ENCODE assay signal across 26 mouse cellular contexts in genomic region chr12:37244876-37245275, GRCm38 (mm10). TPM values are rescaled to one million over a fixed set of nuclear protein-coding genes. Genes with fewer than 3 reads are reported as not detected.
DNase-seq lines count a peak whose midpoint lies in the region; ATAC-seq and TF ChIP-seq lines count a peak whose summit lies in the region.
"Had no signal": no experiment of that assay in that cellular context is flagged by ENCODE, and none has a peak within 500 bp of the region (broad histone marks: within the 10 kb centered on the region; RNA-seq: fewer than 3 reads in every experiment).

No protein-coding gene starts in this region.

- no peak for ATAC-seq in heart, embryonic 11.5 days (replicated peaks; ENCODE audit: insufficient number of reproducible peaks, low FRiP score, low TSS enrichment)
- no peak for ATAC-seq in limb, embryonic 14.5 days (ENCODE audit: low FRiP score, low read depth)
- no peak for ATAC-seq in frontal cortex, adult (ENCODE audit: low TSS enrichment)
- ATAC-seq: forebrain, postnatal 0 days; hindbrain, embryonic 16.5 days; intestine, embryonic 16.5 days; liver, postnatal 0 days; lung, postnatal 0 days; midbrain, embryonic 16.5 days; Patski had no signal

- TF ChIP-seq POLR2A in limb, embryonic 14.5 days (IDR thresholded peaks at IDR 0.05; ENCODE audit: borderline replicate concordance, extremely low read depth, insufficient read depth, insufficient read length) = no peak

- no peaks in the 10 kb centered on the region for H3K36me3 ChIP-seq in heart, embryonic 11.5 days (ENCODE audit: control insufficient read depth, insufficient read depth, low read length)
- H3K36me3 ChIP-seq in limb, embryonic 14.5 days (ENCODE audit: control insufficient read depth, insufficient read depth, low read length) = no peaks in the 10 kb centered on the region
- no peaks in the 10 kb centered on the region for H3K36me3 ChIP-seq in limb, embryonic 10.5 days
- H3K36me3 ChIP-seq: heart, embryonic 13.5 days had no signal

- no peaks in the 10 kb centered on the region for H3K9me3 ChIP-seq in heart, embryonic 11.5 days (replicated peaks; ENCODE audit: control insufficient read depth, low read length)
- H3K9me3 ChIP-seq in limb, embryonic 14.5 days (ENCODE audit: control insufficient read depth, low read length) = no peaks in the 10 kb centered on the region
- no peaks in the 10 kb centered on the region for H3K9me3 ChIP-seq in limb, embryonic 10.5 days (replicated peaks)
- H3K9me3 ChIP-seq: heart, embryonic 13.5 days had no signal

- H3K9ac ChIP-seq in heart, embryonic 11.5 days (ENCODE audit: low read depth, low read length) = no peak overlapping the region
- no peak overlapping the region for H3K9ac ChIP-seq in limb, embryonic 14.5 days (ENCODE audit: low read depth, low read length, severe bottlenecking)
- H3K9ac ChIP-seq: forebrain, postnatal 0 days; heart, embryonic 13.5 days; liver, postnatal 0 days had no signal

- no peak overlapping the region for H3K4me3 ChIP-seq in heart, embryonic 11.5 days (ENCODE audit: low read depth, low read length)
- no peak overlapping the region for H3K4me3 ChIP-seq in limb, embryonic 14.5 days (replicated peaks; ENCODE audit: low read length)
- no peak overlapping the region for H3K4me3 ChIP-seq in limb, embryonic 10.5 days
- H3K4me3 ChIP-seq: heart, embryonic 13.5 days had no signal

- no peaks in the 10 kb centered on the region for H3K4me1 ChIP-seq in heart, embryonic 11.5 days (ENCODE audit: control insufficient read depth, insufficient read depth, low read length)
- 0 out of 2 replicates have a peak, but pooled peaks cover 5% of the 10 kb centered on the region for H3K4me1 ChIP-seq in limb, embryonic 14.5 days (ENCODE audit: control insufficient read depth, insufficient read depth, low read length)
- no peaks in the 10 kb centered on the region; the same call in 1 of the 2 replicates for H3K4me1 ChIP-seq in limb, embryonic 10.5 days
- H3K4me1 ChIP-seq: heart, embryonic 13.5 days had no signal

- H3K27ac ChIP-seq in heart, embryonic 11.5 days (ENCODE audit: low read depth, low read length) = no peak overlapping the region
- no peak overlapping the region for H3K27ac ChIP-seq in limb, embryonic 14.5 days (replicated peaks; ENCODE audit: low read depth, low read length)
- no peak overlapping the region for H3K27ac ChIP-seq in limb, embryonic 10.5 days
- H3K27ac ChIP-seq: heart, embryonic 13.5 days; macrophage; stomach, postnatal 0 days had no signal

- no peak overlapping the region for H3K4me2 ChIP-seq in heart, embryonic 11.5 days
- no peak overlapping the region for H3K4me2 ChIP-seq in limb, embryonic 14.5 days (replicated peaks; ENCODE audit: low read depth, low read length, severe bottlenecking)
- H3K4me2 ChIP-seq: heart, embryonic 13.5 days; liver, embryonic 11.5 days had no signal

- 72% methylated on average over 1 of the region's 1 CpGs for WGBS in heart, embryonic 11.5 days (ENCODE audit: insufficient replicate concordance)
- WGBS in limb, embryonic 14.5 days = 77% methylated on average over 1 of the region's 1 CpGs
- 90% methylated on average over 1 of the region's 1 CpGs for WGBS in limb, embryonic 10.5 days

- peak; percentile 5 to 14 for DNase-seq in cerebellum, postnatal 14 days
- DNase-seq in cerebellum, postnatal 25 days = no peak
- DNase-seq in heart, adult 18-20 months = peak; percentile 62 to 66
- DNase-seq in limb, embryonic 14.5 days (ENCODE audit: low spot score) = peak; percentile 69
- DNase-seq in limb, embryonic 10.5 days (ENCODE audit: low spot score) = no peak
- peak; percentile 40 for DNase-seq in heart, postnatal 4 days
- DNase-seq: cerebellum, adult 8-10 months; forebrain, postnatal 0 days; kidney, adult 9 months; kidney, postnatal 36 days; layer of hippocampus, postnatal 36 days; liver, postnatal 0 days; thymus, adult 2 months; thymus, postnatal 4 days had no signal

- H3K27me3 ChIP-seq in heart, embryonic 11.5 days (ENCODE audit: control insufficient read depth, insufficient read depth, low read length) = no peaks in the 10 kb centered on the region
- H3K27me3 ChIP-seq in limb, embryonic 14.5 days (ENCODE audit: control insufficient read depth, insufficient read depth, low read length) = no peaks in the 10 kb centered on the region
- H3K27me3 ChIP-seq in limb, embryonic 10.5 days (ENCODE audit: low read depth, poor library complexity, severe bottlenecking) = no peaks in the 10 kb centered on the region
- H3K27me3 ChIP-seq: heart, embryonic 13.5 days; Patski had no signal

RNA-seq across cellular contexts. Expression of gene Agmo, which starts 3.4 kb away (rescaled TPM):
- 1 to 10 TPM; 2.1 to 3.5 TPM for total RNA-seq in heart, adult 18-20 months (2021)
- polyA plus RNA-seq in heart, embryonic 11.5 days (2014; fragmentation: Nextera tagmentation; extraction: Ambion mirVana) = 0.21 TPM in 1 of 2 replicates, not detected in the other
- polyA plus RNA-seq in limb, embryonic 14.5 days (2012; rRNA removed) = 0.30 and 0.49 TPM in 2 replicates
- polyA plus RNA-seq in limb, embryonic 14.5 days (2014; fragmentation: Nextera tagmentation; extraction: Ambion mirVana) = 0.70 and 0.98 TPM in 2 replicates
- 0.14 and 0.15 TPM in 2 replicates for polyA plus RNA-seq in limb, embryonic 10.5 days (2016; fragmentation: Nextera tagmentation; extraction: Ambion mirVana)
- total RNA-seq in heart, postnatal 4 days (2021) = under 1 TPM; 0.23 to 0.62 TPM
- total RNA-seq: ES-E14 had no signal
- polyA plus RNA-seq: Patski had no signal

Comparison
In these comparisons a context has a peak if more than half of its experiments do, and no peak if none do; other contexts are left out.
1. DNase-seq: peak in cerebellum, postnatal 14 days (2 of 2), heart, adult 18-20 months (2 of 2), limb, embryonic 14.5 days (single experiment) and heart, postnatal 4 days (single experiment); none in cerebellum, postnatal 25 days (0 of 2) and limb, embryonic 10.5 days (single experiment).